Mouse (Mus musculus): ENCODE measurements around the gene Nos3. TPM values are rescaled to one million over a fixed set of nuclear protein-coding genes. Genes with fewer than 3 reads are reported as not detected.

The Nos3 gene
- polyA plus RNA-seq, 1 experiment from 2014 or later: 6.0 TPM

DNA sequence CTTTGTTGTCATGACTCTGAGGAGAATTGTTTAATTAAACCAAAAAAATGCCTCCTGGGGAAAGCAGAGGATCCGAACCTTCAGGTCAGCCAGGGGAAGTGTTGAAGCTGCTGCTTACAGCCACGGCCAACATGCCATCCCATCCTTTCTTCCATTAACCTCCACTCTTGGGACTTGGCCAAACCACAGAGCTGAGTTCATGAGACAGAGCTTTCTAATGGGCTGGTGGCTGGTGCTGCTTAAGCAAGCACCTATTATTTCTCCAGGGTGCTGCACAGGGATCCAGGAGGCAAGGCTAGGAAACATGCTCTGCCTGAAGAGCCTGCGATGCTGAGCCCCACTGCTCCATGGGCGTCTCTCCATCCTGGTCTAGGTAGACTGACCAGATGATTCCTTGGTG, 32.2 kb upstream of the Nos3 start:
- Histone ChIP-seq H3K27me3 (no peaks in the 10 kb centered on the region), H3K9ac (no peak overlapping the region), H3K36me3 (no peaks in the 10 kb centered on the region), H3K4me2 (replicated peaks) (no peak overlapping the region), H3K4me1 (peaks cover 24% of the 10 kb centered on the region), H3K9me3 (no peaks in the 10 kb centered on the region), H3K4me3 (no peak overlapping the region), H3K27ac (no peak overlapping the region)
- WGBS: 79% methylated on average over 4 of the region's 4 CpGs
- no peak for ATAC-seq (ENCODE audit: low FRiP score, low read depth)

DNA sequence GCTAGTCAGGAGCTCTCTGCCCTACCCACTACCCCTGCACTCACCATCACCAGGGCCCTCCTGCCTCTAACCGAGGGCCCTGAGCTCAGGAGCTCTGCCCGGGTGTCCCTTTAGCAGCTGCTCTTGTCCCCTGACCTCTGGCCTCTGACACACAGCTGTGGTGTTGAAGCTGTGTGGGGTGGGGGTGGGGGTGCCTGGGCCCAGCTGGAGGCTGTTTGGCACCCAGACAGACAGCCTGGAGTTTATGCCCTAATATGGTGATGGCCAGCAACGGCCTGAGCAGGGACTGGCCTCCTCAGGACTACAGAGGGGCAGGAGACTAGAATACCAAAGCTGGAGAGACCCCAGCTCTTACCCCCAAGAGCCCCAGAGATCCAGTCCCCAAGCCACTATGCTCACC, 29.9 kb upstream of the Nos3 start:
- no peak overlapping the region for H3K27ac ChIP-seq
- no peak overlapping the region; the same call in 1 of the 2 replicates for H3K9ac ChIP-seq
- WGBS: 20% methylated on average over 3 of the region's 3 CpGs
- ATAC-seq (ENCODE audit: low FRiP score, low read depth): no peak
- H3K4me2 ChIP-seq (replicated peaks): no peak overlapping the region
- H3K9me3 ChIP-seq: no peaks in the 10 kb centered on the region
- peaks cover 14% of the 10 kb centered on the region for H3K4me1 ChIP-seq
- no peaks in the 10 kb centered on the region for H3K27me3 ChIP-seq
- no peaks in the 10 kb centered on the region for H3K36me3 ChIP-seq
- no peak overlapping the region for H3K4me3 ChIP-seq

DNA sequence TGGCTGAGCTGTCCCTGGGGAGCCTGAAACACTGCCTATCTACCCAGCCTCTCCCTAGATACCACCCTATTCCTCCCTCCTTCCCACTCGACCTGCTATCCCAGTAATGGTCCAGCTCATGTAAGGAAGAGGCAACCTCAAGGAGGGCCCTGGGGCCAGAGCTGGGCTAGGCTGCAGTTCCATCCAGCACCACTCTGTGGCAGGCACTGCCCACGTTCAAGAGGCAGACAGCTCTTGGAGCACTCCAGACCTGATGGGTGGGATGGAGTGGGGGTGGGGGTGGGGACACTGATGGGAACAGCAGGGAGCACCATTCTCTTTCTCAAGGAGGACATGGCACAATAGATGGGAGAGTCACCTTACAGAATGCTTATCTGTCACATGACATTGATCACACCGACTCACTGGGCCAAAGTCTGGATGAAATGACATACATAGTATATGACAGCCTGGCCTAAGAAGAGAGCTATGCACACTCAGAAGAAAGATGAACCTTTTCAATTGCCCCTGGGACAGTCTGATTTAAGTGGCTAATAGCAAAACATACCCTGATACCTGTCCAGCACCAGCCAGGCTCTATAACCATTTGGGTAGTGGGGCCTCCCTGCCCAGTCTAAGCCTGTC, 28.6 kb upstream of the Nos3 start:
- Histone ChIP-seq H3K4me3 (no peak overlapping the region), H3K4me2 (replicated peaks) (no peak overlapping the region), H3K9me3 (no peaks in the 10 kb centered on the region), H3K27ac (no peak overlapping the region), H3K27me3 (no peaks in the 10 kb centered on the region), H3K9ac (no peak overlapping the region), H3K36me3 (no peaks in the 10 kb centered on the region), H3K4me1 (peaks cover 9% of the 10 kb centered on the region)
- ATAC-seq (ENCODE audit: low FRiP score, low read depth): peak; percentile 63
- 29% methylated on average over 3 of the region's 3 CpGs for WGBS

DNA sequence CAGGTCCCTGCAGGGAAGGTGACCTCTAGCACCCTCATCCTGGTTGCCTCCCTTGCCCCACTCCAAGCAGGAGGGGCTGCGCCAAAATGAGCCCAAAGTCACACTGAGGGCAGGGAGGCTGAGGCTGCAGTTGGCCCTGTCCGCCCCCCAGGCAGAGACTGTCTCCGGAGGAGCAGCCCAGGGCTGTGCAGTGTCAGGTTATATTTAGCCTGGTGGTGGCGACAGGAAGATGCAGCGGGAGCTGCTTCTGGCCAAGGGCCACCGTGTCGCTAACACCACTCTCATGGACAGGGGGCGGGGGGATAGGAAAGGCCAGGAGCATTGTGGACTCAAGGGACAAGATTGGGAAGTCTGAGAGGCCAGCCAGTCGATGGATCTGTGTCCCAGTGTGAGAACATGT, 27.2 kb upstream of the Nos3 start:
- no peak overlapping the region for H3K4me3 ChIP-seq
- H3K4me2 ChIP-seq (replicated peaks): no peak overlapping the region
- no peak overlapping the region for H3K9ac ChIP-seq
- no peaks in the 10 kb centered on the region for H3K9me3 ChIP-seq
- H3K36me3 ChIP-seq: no peaks in the 10 kb centered on the region
- H3K27ac ChIP-seq: no peak overlapping the region
- ATAC-seq (ENCODE audit: low FRiP score, low read depth): no peak
- WGBS: 38% methylated on average over 9 of the region's 9 CpGs
- H3K4me1 ChIP-seq: peaks cover 9% of the 10 kb centered on the region
- no peaks in the 10 kb centered on the region for H3K27me3 ChIP-seq

DNA sequence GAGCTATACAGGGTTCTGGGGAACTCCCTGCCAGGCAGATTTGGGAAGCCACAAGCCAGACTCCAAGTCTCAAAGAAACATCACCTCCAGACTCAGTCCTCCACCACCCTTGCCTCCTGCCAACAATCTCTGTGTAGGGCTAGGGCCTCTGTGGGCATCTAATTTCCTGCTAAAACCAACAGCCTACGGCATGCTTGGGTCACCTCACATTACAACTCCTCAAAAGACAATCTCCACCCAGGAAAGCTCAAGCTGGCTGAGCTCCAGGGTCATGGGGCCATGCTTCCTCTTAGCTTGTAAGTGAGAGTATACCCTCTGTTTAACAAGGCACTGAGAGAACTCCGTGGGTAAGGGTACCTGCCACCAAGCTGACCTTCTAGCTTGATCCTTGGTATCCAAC, 26.8 kb upstream of the Nos3 start:
- Histone ChIP-seq H3K9ac (no peak overlapping the region), H3K9me3 (no peaks in the 10 kb centered on the region), H3K36me3 (no peaks in the 10 kb centered on the region), H3K27ac (no peak overlapping the region), H3K4me2 (replicated peaks) (no peak overlapping the region), H3K27me3 (no peaks in the 10 kb centered on the region), H3K4me3 (no peak overlapping the region), H3K4me1 (peaks cover 9% of the 10 kb centered on the region)
- no peak for ATAC-seq (ENCODE audit: low FRiP score, low read depth)
- 57% methylated on average over 2 of the region's 2 CpGs for WGBS

DNA sequence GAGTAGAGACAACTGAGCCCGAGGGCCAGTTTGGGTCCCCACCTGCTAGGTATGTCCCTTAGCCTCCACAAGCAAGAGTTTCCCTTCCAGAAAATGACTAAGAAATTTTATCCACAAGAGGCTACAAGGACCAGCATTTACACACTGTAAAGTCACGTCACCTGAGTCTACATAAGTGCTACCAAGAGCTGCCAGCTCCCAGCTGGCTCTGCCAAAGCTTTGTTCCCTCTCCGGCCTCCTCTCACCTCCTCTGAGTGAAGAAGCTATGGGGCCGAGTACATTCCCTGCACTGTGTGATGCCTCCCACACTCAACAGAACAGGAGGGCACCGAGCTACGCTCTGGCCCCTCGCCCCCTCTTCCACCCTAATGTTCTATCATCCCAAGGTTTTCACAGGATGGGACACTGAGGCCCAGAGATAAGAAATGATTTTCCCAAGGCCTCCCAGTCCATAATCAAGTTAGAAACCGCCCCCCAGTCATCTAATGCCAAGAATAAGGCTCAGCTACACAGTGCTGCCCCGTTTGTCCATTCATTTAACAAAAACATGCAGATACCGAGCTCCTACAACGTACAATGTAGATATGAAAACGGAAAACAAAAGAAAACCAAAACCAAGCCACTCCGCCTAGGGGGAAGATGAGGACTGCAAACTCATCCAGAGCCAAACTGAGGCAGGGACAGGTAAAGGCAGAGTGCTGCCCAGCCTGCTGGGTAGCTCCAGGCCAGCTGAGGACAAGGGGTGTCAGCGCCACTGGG, 22.2 kb upstream of the Nos3 start:
- Histone ChIP-seq H3K27ac (no peak overlapping the region), H3K4me2 (replicated peaks) (no peak overlapping the region), H3K9me3 (no peaks in the 10 kb centered on the region), H3K36me3 (no peaks in the 10 kb centered on the region), H3K9ac (no peak overlapping the region), H3K4me1 (peaks cover 18% of the 10 kb centered on the region), H3K4me3 (no peak overlapping the region), H3K27me3 (peaks cover 29% of the 10 kb centered on the region)
- 80% methylated on average over 14 of the region's 14 CpGs for WGBS
- ATAC-seq (ENCODE audit: low FRiP score, low read depth): no peak

DNA sequence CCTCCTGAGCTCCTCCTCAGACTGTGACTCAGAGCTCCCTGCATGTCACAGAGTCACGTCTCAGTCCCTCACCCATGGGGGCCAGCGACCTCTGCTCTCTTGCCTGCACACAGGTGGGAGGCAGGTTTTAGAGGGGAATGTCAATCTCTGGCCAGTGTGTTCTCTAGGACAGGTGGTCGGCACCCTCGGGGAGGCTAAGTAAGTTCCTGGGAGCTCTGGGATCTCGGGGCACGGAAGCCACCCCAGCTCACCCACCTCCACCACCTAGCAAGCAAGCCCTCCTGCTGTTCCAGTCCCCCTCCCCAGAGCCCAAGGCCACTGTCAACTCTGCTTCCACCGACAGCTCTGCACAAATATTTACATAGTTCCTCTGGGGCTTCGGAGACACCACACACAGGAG, 21.6 kb upstream of the Nos3 start:
- Histone ChIP-seq H3K27me3 (peaks cover 35% of the 10 kb centered on the region), H3K9ac (no peak overlapping the region), H3K4me2 (replicated peaks) (no peak overlapping the region), H3K36me3 (no peaks in the 10 kb centered on the region), H3K9me3 (no peaks in the 10 kb centered on the region), H3K27ac (no peak overlapping the region), H3K4me3 (no peak overlapping the region), H3K4me1 (peaks cover 15% of the 10 kb centered on the region)
- ATAC-seq (ENCODE audit: low FRiP score, low read depth): no peak
- WGBS: 56% methylated on average over 8 of the region's 8 CpGs

DNA sequence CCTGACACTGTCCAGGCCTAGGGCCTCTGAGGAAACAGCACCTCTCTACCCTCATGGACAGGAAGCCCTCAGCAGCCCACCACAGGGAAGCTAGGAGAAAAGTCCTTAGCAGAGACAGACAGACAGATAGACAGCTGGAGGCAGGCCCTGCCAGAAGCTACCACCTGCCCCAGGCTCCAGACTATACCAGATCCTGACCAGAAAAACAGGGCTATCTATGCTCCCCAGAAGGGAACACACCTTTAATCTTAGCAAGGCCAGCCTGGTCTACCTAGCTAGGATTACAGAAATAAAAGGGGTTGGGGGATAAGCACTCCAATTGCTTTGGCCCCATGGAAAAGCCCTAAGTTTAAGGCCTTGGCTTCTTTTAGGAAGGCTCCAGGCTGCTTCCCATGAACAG, 21.2 kb upstream of the Nos3 start:
- no peak overlapping the region for H3K27ac ChIP-seq
- no peak overlapping the region for H3K4me2 ChIP-seq (replicated peaks)
- no peaks in the 10 kb centered on the region for H3K36me3 ChIP-seq
- H3K9ac ChIP-seq: no peak overlapping the region
- peaks cover 17% of the 10 kb centered on the region for H3K4me1 ChIP-seq
- H3K27me3 ChIP-seq: peaks cover 39% of the 10 kb centered on the region
- no peak overlapping the region for H3K4me3 ChIP-seq
- no peaks in the 10 kb centered on the region for H3K9me3 ChIP-seq
- ATAC-seq (ENCODE audit: low FRiP score, low read depth): no peak

DNA sequence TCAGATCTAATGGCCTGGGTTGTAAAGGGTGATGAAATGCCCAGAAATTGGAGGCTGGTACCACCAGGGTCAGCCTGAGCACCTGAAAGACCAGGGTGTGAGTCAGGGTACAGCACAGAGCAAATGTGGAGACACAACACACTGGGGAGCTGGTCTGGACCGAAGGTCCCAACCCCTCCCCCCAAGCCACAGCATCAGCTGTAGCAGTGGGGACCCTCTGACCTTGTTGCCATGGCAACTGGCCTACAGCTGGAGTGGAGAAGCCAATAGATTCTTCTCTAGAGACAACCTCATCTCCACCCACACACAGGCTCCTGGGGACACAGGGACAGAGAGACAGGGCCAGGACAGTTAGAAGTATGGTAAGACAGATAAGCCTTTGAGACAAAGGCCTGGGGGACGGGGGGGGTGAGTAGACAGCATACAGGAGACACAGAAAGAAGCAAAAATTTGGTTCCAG, 20.6 kb upstream of the Nos3 start:
- Histone ChIP-seq H3K9ac (no peak overlapping the region), H3K27ac (no peak overlapping the region), H3K9me3 (no peaks in the 10 kb centered on the region), H3K4me1 (peaks cover 24% of the 10 kb centered on the region), H3K27me3 (peaks cover 45% of the 10 kb centered on the region), H3K36me3 (no peaks in the 10 kb centered on the region), H3K4me2 (replicated peaks) (no peak overlapping the region), H3K4me3 (no peak overlapping the region)
- WGBS: 17% methylated on average over 2 of the region's 2 CpGs
- no peak for ATAC-seq (ENCODE audit: low FRiP score, low read depth)

DNA sequence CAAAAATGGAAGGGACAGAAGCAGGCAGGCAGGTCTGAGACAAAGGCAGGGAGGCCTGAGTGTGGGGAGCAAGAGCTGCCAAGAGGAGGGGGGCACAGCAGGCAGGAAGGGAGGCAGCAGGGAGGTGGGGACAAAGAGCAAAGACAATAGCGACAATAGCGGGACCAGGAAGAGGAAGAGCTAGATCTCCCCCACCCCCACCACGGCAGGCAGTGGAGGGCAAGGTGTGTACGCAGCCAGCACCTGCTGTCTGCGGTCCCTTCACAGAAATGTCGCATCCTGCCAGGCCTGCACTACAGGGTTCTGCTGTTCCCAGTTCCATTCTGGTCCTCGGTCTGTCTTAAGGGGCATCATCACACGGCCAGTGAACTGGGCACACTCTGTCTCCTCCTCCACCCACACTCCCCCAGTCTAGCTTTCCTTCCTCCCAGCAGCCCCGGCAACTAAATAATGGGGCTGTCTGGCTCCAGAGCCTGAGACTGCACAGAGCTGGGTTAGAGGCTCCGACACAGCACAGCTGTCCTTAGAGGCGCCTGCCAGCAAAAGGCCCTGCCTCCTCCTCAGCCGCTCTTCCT, 20.0 kb upstream of the Nos3 start:
- H3K4me1 ChIP-seq: peaks cover 29% of the 10 kb centered on the region
- WGBS: 23% methylated on average over 12 of the region's 12 CpGs
- H3K27me3 ChIP-seq: peaks cover 51% of the 10 kb centered on the region
- ATAC-seq (ENCODE audit: low FRiP score, low read depth): no peak
- no peaks in the 10 kb centered on the region for H3K36me3 ChIP-seq
- H3K9ac ChIP-seq: no peak overlapping the region
- H3K9me3 ChIP-seq: no peaks in the 10 kb centered on the region
- H3K27ac ChIP-seq: no peak overlapping the region
- H3K4me2 ChIP-seq (replicated peaks): no peak overlapping the region
- no peak overlapping the region for H3K4me3 ChIP-seq

DNA sequence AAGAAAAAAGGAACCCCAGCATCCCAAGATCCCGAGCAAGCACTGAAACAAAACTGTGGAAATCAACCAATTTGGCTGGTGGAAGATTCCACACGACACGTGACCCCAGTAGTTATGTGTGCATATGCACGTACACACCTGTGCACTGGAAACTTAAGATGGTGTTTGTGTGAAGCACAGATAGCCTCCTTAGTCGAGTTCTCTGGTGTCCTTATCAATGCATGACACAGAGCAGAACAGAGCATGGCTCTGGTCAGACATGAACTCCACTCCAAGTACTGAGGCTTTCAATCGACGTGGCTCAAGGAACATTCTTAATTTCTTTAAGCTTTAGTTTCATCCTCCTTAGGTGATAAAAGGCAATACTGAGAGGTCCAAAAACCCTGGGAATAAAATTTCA, 18.3 kb upstream of the Nos3 start:
- Histone ChIP-seq H3K36me3 (no peaks in the 10 kb centered on the region), H3K9ac (no peak overlapping the region), H3K27ac (no peak overlapping the region), H3K9me3 (no peaks in the 10 kb centered on the region), H3K4me3 (no peak overlapping the region), H3K27me3 (peaks cover 68% of the 10 kb centered on the region), H3K4me2 (replicated peaks) (no peak overlapping the region), H3K4me1 (peaks cover 37% of the 10 kb centered on the region)
- no peak for ATAC-seq (ENCODE audit: low FRiP score, low read depth)
- WGBS: 85% methylated on average over 7 of the region's 7 CpGs

DNA sequence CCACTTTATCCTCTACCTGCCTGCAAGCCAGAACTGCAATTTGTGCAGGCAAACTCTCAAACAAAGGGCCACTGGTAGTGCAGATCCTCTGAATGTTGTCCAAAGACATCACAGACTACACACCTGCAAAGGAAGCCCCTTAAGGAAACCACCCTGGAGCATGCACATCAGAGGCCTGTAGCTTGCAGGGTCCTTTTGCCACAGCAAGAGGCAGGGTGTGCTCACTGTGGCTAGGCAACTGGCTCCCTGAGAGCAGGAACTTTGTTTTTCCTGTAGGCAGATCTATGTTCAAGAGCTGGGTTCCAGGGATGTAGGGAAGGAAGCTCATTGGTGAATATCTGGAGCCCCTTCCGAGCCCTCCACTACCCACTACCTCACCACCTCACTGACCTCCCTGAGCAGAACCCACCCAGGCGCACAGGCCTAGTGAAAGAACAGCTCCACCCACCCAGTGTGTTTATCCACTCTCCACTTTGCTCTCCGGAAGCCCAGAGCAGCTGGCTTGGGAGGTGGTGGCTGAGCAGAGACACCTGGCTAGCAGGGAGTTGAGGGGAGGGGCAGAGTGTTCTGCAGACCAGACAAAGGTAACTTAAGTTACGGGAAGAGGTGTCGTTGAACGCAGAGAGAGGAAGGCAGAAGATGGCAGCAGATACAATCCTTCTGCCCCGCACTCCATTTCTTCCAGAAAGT, 17.3 kb upstream of the Nos3 start:
- no peaks in the 10 kb centered on the region for H3K36me3 ChIP-seq

More for the DNA sequence above, 17.3 kb upstream of the Nos3 start:
- Histone ChIP-seq H3K9me3 (no peaks in the 10 kb centered on the region), H3K9ac (no peak overlapping the region), H3K4me3 (no peak overlapping the region), H3K27me3 (peaks cover 70% of the 10 kb centered on the region), H3K4me2 (replicated peaks) (peak overlapping the region; percentile 79; the same call in 1 of the 2 replicates), H3K4me1 (peaks cover 44% of the 10 kb centered on the region), H3K27ac (no peak overlapping the region)
- WGBS: 35% methylated on average over 7 of the region's 7 CpGs
- no peak for ATAC-seq (ENCODE audit: low FRiP score, low read depth)
